Mouse (Mus musculus): ENCODE data around the gene Lpo.

Gene Lpo

GRCm38 (mm10) chr11:87805448-87805847 is 22.6 kb downstream of the Lpo start:
- DNase-seq (ENCODE audit: low spot score), result no peak

- no peak for DNase-seq (ENCODE audit: low spot score)
Measured at GRCm38 (mm10) chr11:87802621-87803020, 25.5 kb downstream of the Lpo start.

GRCm38 (mm10) chr11:87801711-87802275 is 26.3 kb downstream of the Lpo start:
- no peak for DNase-seq (ENCODE audit: low spot score)

DNA sequence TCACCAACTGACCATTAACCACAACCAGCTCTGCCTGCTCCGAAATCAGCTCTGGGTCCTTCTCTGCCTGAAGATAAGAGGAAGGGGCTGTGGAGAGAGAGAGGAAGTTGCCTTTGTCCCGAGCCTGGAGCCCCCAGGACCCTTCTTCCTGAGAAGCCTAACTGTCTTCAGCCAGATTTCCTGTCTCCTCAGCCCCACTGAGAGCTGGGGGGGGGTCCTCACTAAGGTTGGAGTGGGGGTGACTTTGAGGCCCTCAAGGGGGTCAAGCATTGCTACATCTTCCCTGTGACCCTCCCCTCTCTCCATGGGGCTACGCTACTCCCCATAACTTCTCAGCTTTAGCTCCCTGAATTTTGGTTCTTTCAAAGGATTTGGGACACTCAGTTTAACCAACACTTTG is 34.6 kb downstream of the Lpo start, which contains the start of gene Mpo:
TSS of gene Mpo (plus strand) at position 122 of the 400 bp plus-strand sequence.
- DNase-seq (ENCODE audit: low spot score), result no peak

DNA sequence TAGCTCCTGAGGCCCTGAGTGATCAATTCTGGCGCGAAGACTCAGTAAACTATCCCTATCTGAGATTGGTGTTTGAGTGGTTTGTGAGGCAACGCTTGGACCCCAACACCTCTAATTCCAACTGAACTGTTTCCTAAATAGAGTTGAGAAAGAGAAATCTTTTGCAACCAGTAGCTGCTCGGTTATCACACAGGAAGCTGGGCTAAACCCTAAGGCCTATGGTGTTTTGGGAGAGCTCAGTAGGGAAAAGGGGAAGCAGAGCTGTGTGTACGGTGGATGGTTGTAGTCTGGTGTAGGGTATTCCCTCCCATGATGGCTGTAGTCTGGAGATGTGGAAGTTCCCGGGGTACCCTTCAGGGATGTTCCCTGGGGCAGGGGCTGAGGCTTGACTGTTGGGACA is 38.0 kb downstream of the Lpo start:
- DNase-seq (ENCODE audit: low spot score), result no peak

DNA sequence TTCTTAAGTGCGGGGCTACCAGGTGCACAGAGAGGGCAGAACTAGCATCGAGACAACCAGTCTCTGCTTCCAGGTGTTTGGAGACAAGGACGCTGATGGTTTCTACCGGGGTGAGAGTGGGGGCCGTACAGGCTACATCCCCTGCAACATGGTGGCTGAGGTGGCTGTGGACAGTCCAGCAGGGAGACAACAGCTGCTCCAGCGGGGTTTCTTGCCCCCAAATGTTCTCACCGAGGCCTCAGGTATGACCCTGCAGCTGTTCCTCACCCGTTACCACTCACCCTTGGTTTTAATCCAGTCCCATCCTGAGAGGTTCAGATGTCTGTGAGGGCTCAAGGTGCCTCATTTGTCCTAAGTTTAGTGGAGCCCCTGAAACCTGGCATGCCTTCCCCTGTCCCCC is 48.0 kb downstream of the Lpo start:
- no peak for DNase-seq (ENCODE audit: low spot score)

DNA sequence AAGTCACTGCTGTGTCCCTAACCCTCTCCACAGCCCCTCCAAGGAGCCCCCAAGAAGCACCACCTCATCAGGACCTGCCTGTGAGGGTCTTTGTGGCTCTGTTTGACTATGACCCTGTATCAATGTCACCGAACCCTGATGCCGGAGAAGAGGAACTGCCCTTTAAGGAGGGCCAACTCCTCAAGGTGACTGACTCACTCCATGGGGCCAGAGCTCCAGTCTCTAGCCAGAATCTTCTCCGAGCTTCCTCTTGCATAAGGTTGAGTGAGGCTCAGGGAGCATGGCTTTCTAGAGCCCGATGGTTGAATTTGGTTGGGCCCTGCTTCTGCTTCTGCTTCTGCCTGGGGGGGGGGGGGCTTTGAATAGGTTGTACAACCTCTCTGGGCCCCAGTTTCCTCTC is 48.7 kb downstream of the Lpo start:
- no peak for DNase-seq (ENCODE audit: low spot score)

GRCm38 (mm10) chr11:87778915-87779314 is 49.2 kb downstream of the Lpo start:
- DNase-seq (ENCODE audit: low spot score), result no peak

DNA sequence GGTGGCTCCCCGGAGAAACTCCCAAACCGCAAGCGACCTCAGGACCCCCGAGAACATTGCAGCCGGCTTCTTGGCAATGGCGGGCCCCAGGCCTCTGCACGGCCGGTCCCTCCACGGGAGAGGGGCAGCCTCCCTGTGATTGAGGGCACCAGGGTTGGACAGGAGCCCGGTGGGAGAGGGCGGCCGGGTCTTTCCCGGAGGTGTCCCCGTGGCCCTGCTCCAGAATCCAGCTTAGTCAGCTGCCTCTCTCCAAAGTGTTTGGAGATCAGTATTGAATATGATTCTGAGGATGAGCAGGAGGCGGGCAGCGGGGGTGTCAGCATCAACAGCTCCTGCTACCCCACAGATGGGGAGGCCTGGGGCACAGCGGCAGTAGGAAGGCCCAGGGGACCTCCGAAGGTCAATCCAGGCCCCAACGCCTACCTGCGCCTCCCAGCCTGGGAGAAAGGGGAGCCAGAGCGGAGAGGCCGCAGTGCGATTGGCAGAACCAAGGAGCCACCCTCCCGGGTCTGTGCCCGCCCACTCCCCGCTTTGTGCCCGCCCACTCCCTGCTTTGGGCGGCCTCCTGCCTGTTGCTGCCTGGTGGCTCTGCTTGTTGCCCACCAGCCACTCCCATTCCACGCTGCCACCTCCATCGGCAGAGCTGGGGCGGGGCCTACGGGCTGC is 49.9 kb downstream of the Lpo start:
- no peak for DNase-seq (ENCODE audit: low spot score)

GRCm38 (mm10) chr11:87772354-87772753 is 55.7 kb downstream of the Lpo start:
- DNase-seq (ENCODE audit: low spot score), result no peak

- DNase-seq (ENCODE audit: low spot score), result peak; percentile 78
Measured at GRCm38 (mm10) chr11:87770989-87771388, 57.1 kb downstream of the Lpo start.

DNA sequence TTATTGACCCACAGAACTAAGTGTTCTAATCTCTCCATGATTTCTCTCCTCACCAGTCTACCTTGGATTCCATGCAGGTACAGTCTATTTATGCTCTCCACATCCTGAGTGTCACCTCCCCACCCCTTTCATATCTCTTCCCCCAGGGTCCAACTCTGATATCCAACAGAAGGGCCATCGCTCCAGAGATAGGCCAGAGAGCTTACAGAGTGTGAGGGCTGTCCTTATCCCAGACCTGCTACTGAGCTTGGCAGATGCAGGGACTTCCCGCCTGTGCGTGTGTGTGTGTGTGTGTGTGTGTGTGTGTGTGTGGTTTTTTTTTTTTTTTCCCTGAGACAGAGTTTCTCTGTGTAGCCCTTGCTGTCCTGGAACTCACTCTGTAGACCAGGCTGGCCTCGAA is 59.3 kb downstream of the Lpo start:
- no peak for DNase-seq (ENCODE audit: low spot score)

GRCm38 (mm10) chr11:87763988-87764876 is 63.9 kb downstream of the Lpo start:
- no peak for DNase-seq (ENCODE audit: low spot score)

GRCm38 (mm10) chr11:87763511-87763987 is 64.5 kb downstream of the Lpo start:
- DNase-seq (ENCODE audit: low spot score), result no peak

DNA sequence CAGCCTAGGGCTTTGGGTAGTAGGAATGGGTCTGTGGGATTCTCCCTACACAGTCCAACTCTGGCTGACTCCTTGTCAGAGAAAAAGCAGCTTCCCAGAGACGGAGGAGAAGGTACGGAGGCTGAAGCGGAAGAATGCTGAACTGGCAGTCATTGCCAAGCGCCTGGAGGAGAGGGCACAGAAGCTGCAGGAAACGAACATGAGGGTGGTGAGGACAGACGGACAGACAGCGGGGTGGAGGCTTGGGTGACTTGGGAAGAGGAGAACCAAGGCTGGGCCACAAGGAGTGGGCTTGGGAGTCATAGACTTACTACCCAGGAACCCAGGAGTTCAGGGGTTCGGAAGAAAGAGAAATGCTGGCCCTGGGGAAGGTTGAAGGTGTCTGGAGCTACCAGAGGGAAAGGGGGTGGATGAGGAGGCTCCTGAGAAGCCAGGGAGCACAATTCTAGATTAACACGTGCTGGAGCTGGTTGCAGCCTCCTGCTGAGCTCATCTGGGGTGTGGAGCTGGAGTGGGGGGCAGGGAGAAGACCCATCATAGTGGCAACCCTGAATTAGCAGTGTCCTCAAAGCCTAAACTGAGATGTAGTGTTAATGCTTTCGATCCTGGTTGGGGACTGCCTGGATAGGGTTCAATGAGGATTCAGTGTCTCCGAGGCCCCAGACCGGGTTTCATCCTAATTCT is 65.2 kb downstream of the Lpo start:
- DNase-seq (ENCODE audit: low spot score), result no peak

DNA sequence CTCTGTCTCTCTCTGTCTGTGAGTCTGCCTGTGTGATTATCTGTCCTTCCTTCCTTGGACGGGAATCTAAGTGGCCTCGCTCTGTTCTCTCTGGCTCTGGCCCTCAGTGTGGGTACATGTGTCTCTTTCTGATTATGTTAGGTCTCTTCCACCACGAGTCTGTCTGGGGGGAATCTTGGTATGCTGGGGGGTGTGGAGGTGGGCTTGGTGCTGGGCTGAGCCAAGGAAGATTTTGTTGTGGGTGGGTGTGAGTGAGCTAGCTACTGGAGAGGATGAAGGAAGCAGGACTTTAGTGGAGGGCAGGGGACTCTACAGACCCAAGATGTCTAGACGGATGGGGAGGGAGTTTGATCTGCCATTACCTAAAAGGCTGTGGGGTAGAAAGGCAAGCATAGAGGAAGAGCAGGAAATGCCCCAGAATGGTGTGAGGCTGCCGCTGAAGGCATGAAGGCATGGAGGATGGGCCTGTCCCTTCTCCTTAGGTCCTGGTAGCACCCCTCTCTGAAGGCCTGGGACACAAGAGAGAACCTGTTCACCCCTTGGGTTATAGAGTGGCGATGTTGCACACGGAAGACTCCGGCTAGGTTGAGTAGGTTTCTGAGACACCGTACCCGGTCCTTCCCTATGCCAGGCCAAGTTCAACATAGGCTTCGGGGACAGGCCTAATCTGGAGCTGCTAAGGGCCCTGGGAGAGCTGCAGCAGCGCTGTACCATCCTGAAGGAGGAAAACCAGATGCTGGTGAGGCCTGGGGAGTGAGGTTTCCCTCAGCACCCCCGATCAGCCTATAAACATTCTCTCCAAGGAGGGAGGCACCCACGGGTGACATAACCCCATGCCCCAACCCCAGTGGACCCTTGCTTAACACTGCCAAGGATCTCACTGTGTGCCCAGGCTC is 66.0 kb downstream of the Lpo start:
- no peak for DNase-seq (ENCODE audit: low spot score)

DNA sequence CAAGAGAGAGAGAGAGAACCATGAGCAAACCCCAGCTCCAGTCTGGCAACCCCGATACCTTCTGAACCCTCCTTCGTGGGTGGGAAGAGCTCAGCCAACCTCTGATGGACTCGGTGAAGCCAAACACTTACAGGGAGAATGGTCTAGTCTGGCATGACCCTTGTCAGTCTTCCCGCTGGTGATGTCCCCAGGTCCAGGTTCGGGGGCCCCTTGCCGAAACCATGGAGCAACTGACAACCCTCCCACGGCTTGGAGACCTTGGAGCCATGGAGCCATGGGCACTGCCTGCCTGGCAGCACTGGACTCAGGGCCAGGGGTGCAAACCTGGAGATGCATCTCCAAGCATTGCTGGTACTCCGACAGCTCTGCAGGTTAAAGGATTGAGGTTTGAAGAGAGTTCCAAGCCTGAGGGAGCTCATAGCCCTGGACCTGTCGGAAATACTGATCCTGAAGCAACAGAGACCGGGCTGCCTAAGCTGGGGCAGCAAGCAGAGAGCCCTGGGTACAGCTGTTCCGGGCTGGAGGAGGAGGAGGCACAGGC is 66.8 kb downstream of the Lpo start:
- no peak for DNase-seq (ENCODE audit: low spot score)

DNA sequence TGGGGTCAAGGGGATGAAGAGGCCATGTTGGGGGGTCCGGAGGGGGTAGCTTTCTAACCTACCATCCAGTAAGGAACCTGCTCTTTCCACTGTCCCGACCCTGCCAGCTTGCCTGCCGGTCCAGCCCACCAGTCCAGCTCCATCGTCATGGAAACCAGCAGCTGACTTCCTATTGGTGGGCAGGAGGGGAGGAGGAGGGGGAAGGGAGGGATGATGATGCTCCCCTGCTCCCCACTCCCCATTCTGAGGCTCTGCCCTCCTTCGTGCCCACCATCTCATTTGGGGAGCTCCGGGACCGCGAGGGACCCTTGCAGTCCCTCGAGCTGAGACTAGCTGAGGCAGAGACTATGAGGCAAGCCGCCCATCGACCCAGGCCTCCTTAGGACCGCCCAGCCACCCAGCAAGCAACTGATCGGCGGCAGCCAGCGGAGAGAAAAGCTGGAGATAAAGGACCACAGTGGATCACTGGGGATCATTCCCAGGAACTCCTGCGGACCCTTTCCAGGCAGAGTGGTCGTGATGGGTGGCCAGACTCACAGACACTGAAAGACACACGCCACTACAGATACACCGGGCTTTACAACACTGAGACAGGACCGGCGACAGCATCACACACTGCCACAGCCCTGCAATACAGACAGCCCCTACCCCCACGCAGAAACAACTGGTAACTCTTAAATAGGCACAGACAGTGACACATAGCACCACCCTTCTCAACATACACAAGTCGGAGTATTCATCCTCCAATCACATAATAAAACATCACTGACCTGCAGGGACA is 67.6 kb downstream of the Lpo start, which contains the start of gene Tspoap1:
TSS of gene Tspoap1 (plus strand) at position 241 of the 781 bp plus-strand sequence.
- DNase-seq (ENCODE audit: low spot score), result no peak

- DNase-seq (ENCODE audit: low spot score), result peak; percentile 44
Measured at GRCm38 (mm10) chr11:87759609-87760005, 68.5 kb downstream of the Lpo start.
